Mouse (Mus musculus) hindbrain, embryonic 14.5 days (tissue): ENCODE data around the gene Ephb1. TPM values are rescaled to one million over a fixed set of nuclear protein-coding genes. Genes with fewer than 3 reads are reported as not detected.
A peak's percentile ranks its signal among the peaks of the same experiment; 100 is the strongest.

ENCODE experiments used
- ATAC-seq: fragments of 200-750 bp; cut with Nextera tagmentation; 2 replicates; pipeline ENCODE4 v1.8.0; 2017; ENCODE audit warnings: moderate number of reproducible peaks, mild to moderate bottlenecking, moderate TSS enrichment, moderate library complexity; ENCODE audit not compliant: low FRiP score
- DNase-seq: peaks from one replicate; pipeline ENCODE4 v3.0.0-alpha.2; 2015; ENCODE audit warnings: low spot score
- H3K27ac ChIP-seq: fragments of 300-500 bp; sonication (generic); 2 replicates; pipeline ENCODE4 v1.5.1; 2014; ENCODE audit warnings: mild to moderate bottlenecking, moderate library complexity
- H3K27me3 ChIP-seq: fragments of 300-500 bp; sonication (generic); 2 replicates; pipeline ENCODE4 v1.6.1; 2014; ENCODE audit warnings: mild to moderate bottlenecking, low read length, mixed read lengths; ENCODE audit not compliant: control insufficient read depth, insufficient read depth
- H3K36me3 ChIP-seq: fragments of 300-500 bp; sonication (generic); replicated peaks from 2 replicates; pipeline ENCODE4 v1.6.1; 2014; ENCODE audit not compliant: control insufficient read depth, insufficient read depth
- H3K4me1 ChIP-seq: fragments of 300-500 bp; sonication (generic); replicated peaks from 2 replicates; pipeline ENCODE4 v1.6.1; 2014; ENCODE audit warnings: antibody characterized with exemption, low read length, mixed read lengths; ENCODE audit not compliant: control insufficient read depth, insufficient read depth
- H3K4me2 ChIP-seq: fragments of 300-500 bp; sonication (generic); replicated peaks from 2 replicates; pipeline ENCODE4 v1.6.1; 2014; ENCODE audit warnings: mild to moderate bottlenecking, moderate library complexity
- H3K4me3 ChIP-seq: fragments of 300-500 bp; sonication (generic); replicated peaks from 2 replicates; pipeline ENCODE4 v1.5.1; 2014; ENCODE audit warnings: mild to moderate bottlenecking, low read length
- H3K9ac ChIP-seq: fragments of 300-500 bp; sonication (generic); 2 replicates; pipeline ENCODE4 v1.6.1; 2014
- H3K9me3 ChIP-seq: fragments of 300-500 bp; sonication (generic); 2 replicates; pipeline ENCODE4 v1.6.1; 2016; ENCODE audit warnings: low read length; ENCODE audit not compliant: control insufficient read depth
- WGBS: fragments of 180-500 bp; shearing (Covaris S2); extraction: QIAGEN DNeasy Blood & Tissue Kit; methylation state at CpG from one replicate; pipeline ENCODE4 v1.1.7; 2014; 5-methylcytosine and 5-hydroxymethylcytosine counted together
- polyA plus RNA-seq: library from polyadenylated mRNA; unstranded; fragments of >200 nt; fragmentation: Nextera tagmentation; extraction: Ambion mirVana; gene quantifications from 2 replicates; pipeline ENCODE4 v1.2.1, GENCODE M21; 2014

The Ephb1 gene
- polyA plus RNA-seq, 1 experiment from 2014 or later = 52.2 TPM

DNA sequence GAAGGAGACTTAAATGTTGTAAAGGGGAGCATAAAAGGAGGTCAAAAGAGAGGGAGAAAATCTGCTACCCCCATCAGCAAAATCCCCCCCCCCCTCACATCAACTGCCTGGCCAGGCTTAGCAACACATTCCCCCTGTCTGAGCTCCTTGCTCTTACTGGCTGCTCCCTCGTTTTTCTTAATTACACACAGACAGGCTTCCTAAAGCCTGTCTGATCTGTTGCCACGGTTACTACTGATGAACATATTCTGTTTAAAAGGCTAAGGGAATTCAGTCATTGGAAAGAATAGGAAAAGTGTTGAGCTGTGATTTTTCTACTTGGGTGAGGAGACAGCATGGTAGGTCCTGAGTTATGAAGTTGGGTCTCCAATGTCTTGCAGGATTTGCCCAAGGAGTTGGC, 308.6 kb downstream of the Ephb1 start:
- Histone ChIP-seq H3K4me1 (peaks cover 14% of the 10 kb centered on the region), H3K4me2 (no peak overlapping the region), H3K36me3 (0 out of 2 replicates have a peak, but pooled peaks cover 2% of the 10 kb centered on the region), H3K4me3 (no peak overlapping the region), H3K27ac (peak overlapping the region; percentile 44), H3K9ac (no peak overlapping the region), H3K27me3 (no peaks in the 10 kb centered on the region), H3K9me3 (no peaks in the 10 kb centered on the region)
- 12% methylated on average over 2 of the region's 2 CpGs for WGBS
- ATAC-seq (no peak), DNase-seq (peak; percentile 36)

DNA sequence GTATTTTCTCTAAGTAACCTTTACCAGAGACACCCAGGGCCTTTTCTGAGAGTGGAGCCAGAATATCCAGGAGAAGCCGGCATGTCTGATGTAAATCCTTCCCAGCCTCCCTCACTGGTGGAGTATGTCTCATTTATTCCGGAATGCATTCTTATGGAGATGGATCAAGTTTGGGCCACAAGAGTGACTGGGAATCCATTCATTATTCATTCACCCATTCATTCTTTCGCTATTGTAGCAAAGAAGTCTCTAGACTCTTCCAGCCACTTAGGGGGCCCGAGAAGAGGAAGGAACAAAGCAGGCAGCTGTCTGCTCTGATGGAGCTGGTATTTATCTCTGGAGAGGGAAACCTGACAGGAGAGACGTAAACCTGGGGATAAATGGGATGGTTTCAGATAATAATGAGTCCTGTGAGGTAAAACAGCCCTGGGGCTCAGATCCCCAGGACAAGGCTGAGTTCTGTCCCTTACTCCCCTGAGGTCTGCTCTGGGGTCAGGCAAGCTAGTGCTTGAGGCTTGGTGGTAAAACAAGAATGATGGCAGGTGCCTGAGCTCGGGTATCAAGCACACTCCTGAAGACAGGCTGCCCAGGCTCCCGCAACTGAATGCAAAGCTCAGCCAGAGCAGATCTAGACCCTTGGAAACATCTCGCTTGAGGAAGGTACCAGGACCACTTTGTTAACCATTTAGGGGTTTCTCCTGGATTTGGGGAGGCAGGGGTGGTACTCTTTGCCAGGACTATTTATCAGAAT, 309.2 kb downstream of the Ephb1 start:
- no peak overlapping the region for H3K4me3 ChIP-seq
- DNase-seq (no peak), ATAC-seq (no peak)
- no peaks in the 10 kb centered on the region for H3K27me3 ChIP-seq
- peak overlapping the region; percentile 44 for H3K27ac ChIP-seq
- H3K36me3 ChIP-seq = 0 out of 2 replicates have a peak, but pooled peaks cover 5% of the 10 kb centered on the region
- no peaks in the 10 kb centered on the region for H3K9me3 ChIP-seq
- H3K4me1 ChIP-seq = peaks cover 14% of the 10 kb centered on the region
- WGBS = 13% methylated on average over 8 of the region's 8 CpGs
- H3K4me2 ChIP-seq = no peak overlapping the region
- H3K9ac ChIP-seq = no peak overlapping the region

DNA sequence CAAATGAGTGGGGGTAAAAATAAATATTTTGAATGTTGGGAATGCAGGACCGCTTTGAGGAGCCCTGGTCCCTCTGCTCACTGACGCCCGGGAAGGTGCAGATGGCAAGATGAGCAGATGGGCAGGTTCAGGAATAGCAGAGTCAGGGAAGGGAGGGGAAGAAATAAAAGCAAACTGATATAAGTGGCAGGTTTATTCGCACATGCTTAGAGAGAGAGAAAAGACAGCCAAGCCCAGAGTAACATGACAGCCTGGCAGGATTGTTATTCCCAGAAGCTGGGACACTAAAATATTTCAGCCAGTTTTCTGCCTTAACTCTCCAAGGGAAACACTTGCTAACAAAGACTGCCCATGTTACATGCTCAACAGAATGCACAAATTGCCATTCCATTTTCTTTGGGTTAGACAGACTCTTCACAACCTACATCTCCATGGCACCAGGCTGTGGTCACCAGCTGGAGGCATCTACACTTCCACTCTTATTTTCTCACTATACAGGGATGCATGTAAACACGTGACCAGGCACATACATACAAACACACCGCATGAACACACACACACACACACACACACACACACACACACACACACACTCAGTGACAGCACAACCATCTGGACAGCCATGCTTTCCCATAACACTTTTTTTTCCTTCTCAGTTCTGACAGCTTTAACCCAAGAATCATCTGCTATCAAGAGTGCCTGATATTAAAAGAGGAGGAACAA, 315.3 kb downstream of the Ephb1 start:
- no peak for DNase-seq
- H3K27ac ChIP-seq = peak overlapping the region; percentile 44; the same call in 1 of the 2 replicates
- H3K36me3 ChIP-seq = 0 out of 2 replicates have a peak, but pooled peaks cover 5% of the 10 kb centered on the region
- H3K4me1 ChIP-seq = no peaks in the 10 kb centered on the region
- H3K27me3 ChIP-seq = no peaks in the 10 kb centered on the region
- H3K4me2 ChIP-seq = no peak overlapping the region
- no peak for ATAC-seq
- 71% methylated on average over 6 of the region's 6 CpGs for WGBS
- no peak overlapping the region for H3K4me3 ChIP-seq
- H3K9ac ChIP-seq = no peak overlapping the region
- no peaks in the 10 kb centered on the region for H3K9me3 ChIP-seq

DNA sequence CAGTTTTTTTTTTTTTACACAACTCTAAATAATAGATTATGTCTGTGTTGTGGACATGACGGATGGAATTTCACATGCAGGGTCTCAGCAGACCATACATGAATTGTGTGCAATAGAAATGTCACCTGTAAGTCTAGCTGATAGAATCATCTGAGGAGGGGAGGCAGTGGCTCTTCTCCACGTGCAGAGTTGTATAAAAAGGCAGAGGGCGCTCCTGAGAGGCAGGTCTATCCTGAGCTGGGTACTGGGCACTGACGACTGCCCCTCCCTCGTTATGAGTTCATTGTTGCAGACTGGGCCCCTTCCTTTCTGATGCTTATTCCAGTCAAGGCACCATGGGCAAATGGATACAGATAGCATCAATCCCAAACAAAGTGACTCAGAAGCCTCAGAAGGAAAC, 318.4 kb downstream of the Ephb1 start:
- Histone ChIP-seq H3K9me3 (no peaks in the 10 kb centered on the region), H3K4me2 (no peak overlapping the region), H3K27me3 (no peaks in the 10 kb centered on the region), H3K27ac (no peak overlapping the region), H3K36me3 (0 out of 2 replicates have a peak, but pooled peaks cover 5% of the 10 kb centered on the region), H3K4me1 (peaks cover 11% of the 10 kb centered on the region), H3K9ac (no peak overlapping the region), H3K4me3 (no peak overlapping the region)
- DNase-seq = no peak
- no peak for ATAC-seq
- 66% methylated on average over 5 of the region's 5 CpGs for WGBS

DNA sequence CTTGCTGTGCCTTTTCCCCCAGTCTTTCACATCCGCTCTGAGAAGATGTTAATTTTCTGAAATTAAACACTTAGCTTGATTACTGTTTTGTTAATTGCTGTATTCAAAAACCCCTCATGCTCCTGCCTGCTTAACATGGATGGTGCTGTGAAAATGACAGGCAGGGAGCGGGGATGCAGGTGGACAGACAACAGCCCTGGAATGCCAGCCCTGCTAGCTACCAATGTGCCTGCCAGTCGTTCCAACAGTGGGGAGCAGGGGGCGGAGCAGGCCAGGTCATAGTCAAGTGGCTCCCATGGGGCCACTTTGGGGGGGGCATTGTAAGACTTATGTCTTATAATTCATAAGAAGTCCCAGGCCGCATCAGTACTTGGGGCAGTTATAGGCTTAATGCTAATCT, 321.3 kb downstream of the Ephb1 start:
- Histone ChIP-seq H3K36me3 (no peaks in the 10 kb centered on the region), H3K4me3 (no peak overlapping the region), H3K27ac (0 out of 2 replicates have a peak overlapping the region, but pooled peaks have one; percentile 48), H3K27me3 (no peaks in the 10 kb centered on the region), H3K4me2 (no peak overlapping the region), H3K4me1 (peaks cover 11% of the 10 kb centered on the region), H3K9me3 (no peaks in the 10 kb centered on the region), H3K9ac (no peak overlapping the region)
- DNase-seq (no peak), ATAC-seq (no peak)
- WGBS = 65% methylated on average over 5 of the region's 5 CpGs

DNA sequence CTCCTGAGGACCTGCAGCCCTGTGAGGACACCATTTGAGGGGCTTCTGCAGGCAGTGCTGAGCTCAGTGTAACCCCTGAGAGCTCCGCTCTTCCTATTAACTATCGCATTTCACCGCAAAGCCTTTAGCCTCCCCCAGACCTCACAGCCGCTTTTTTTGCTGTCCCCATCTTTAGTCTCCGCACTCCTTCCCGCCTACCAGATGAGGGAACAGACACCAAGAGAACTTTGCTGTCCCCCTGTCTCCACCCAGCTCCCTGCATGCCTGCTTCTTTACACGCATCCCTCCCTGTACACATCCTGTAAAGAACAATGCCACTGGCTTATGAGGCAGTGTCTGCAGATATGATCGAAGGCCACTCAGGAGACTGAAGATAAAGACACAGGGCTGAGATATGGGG, 322.1 kb downstream of the Ephb1 start:
- H3K4me1 ChIP-seq = peaks cover 11% of the 10 kb centered on the region
- H3K27me3 ChIP-seq = no peaks in the 10 kb centered on the region
- H3K36me3 ChIP-seq = no peaks in the 10 kb centered on the region
- no peak overlapping the region; the same call in 1 of the 2 replicates for H3K9ac ChIP-seq
- ATAC-seq (no peak), DNase-seq (no peak)
- no peaks in the 10 kb centered on the region for H3K9me3 ChIP-seq
- H3K4me2 ChIP-seq = no peak overlapping the region
- H3K4me3 ChIP-seq = no peak overlapping the region
- peak overlapping the region; percentile 48; the same call in 1 of the 2 replicates for H3K27ac ChIP-seq
- WGBS = 75% methylated on average over 8 of the region's 8 CpGs

DNA sequence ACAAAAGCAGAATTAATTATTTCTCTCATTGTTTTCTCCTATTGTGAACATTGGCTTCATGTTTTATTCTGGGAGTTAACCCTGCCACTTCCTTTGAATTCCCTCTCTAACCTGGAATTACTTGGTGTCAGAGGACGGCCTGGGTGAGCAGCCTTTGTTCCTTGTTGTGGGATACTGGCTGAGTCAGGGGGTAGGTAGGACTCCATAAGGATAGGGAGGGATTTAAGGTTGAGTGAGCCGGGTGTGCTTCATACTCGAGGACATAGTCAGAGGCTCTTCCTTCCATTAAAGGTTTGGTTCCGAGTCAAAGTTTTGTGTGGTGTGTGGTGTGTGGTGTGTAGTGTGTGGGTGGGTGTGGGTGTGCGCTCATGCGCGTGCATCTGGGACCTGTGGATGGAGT, 324.8 kb downstream of the Ephb1 start:
- Histone ChIP-seq H3K36me3 (no peaks in the 10 kb centered on the region), H3K4me2 (no peak overlapping the region), H3K9me3 (no peaks in the 10 kb centered on the region), H3K9ac (no peak overlapping the region), H3K4me3 (no peak overlapping the region), H3K27me3 (no peaks in the 10 kb centered on the region), H3K4me1 (peaks cover 11% of the 10 kb centered on the region), H3K27ac (no peak overlapping the region)
- WGBS = 71% methylated on average over 7 of the region's 7 CpGs
- DNase-seq (no peak), ATAC-seq (no peak)

DNA sequence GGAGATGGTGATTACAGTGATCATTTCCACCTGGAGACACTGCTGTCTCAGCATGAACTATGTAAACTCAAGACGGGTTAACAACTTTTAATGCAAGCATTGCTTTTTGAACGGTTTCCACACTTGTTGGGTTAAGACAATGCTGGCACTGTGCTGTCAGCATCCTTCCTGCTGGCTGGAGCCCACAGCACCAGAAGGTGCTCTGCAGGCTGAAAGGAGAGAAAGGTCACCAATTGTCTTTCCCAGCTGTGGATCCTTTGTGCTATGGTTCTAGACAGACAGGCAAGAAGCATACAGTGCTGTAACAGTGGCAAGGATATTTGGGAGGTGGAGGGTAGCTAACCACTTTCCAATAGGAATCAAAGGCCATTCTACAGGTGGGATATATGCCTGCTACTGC, 328.4 kb downstream of the Ephb1 start:
- Histone ChIP-seq H3K9me3 (no peaks in the 10 kb centered on the region), H3K27ac (no peak overlapping the region), H3K27me3 (no peaks in the 10 kb centered on the region), H3K4me3 (no peak overlapping the region), H3K4me2 (no peak overlapping the region), H3K4me1 (no peaks in the 10 kb centered on the region), H3K36me3 (no peaks in the 10 kb centered on the region), H3K9ac (no peak overlapping the region)
- WGBS = 48% methylated on average over 2 of the region's 2 CpGs
- ATAC-seq (no peak), DNase-seq (no peak)

DNA sequence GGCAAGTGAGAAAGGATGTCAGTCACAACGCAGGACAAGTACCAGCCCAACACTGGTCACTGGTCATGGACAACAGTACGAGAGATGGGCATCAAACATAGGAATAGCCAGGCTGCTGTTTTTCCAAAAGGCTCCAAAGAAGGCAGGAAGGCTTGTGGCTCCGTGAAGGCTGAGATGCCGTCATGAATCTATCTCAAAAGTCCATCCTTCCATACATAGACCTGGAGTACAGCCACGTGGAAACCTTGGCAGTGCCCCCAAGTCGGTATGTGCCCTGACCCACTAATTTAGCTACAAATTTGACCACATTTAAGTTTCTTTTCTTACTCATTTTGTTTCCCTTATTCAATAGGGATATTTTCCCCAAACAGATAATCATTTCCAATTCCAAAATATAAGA, 329.4 kb downstream of the Ephb1 start:
- Histone ChIP-seq H3K27ac (no peak overlapping the region), H3K4me1 (no peaks in the 10 kb centered on the region), H3K4me3 (no peak overlapping the region), H3K9ac (no peak overlapping the region), H3K4me2 (no peak overlapping the region), H3K27me3 (no peaks in the 10 kb centered on the region), H3K9me3 (peaks cover under 1% of the 10 kb centered on the region; the same call in 1 of the 2 replicates), H3K36me3 (no peaks in the 10 kb centered on the region)
- 88% methylated on average over 6 of the region's 6 CpGs for WGBS
- DNase-seq (no peak), ATAC-seq (no peak)
